Mouse (Mus musculus) mature B cell (primary cell): ENCODE data around the gene Alcam.

Experiments used
- in situ Hi-C: fragments of 300-500 bp; cut with MboI; formaldehyde crosslinking; loops from 2 replicates; pipeline ENCODE4 v1.14.3; 2019

The Alcam gene

DNA sequence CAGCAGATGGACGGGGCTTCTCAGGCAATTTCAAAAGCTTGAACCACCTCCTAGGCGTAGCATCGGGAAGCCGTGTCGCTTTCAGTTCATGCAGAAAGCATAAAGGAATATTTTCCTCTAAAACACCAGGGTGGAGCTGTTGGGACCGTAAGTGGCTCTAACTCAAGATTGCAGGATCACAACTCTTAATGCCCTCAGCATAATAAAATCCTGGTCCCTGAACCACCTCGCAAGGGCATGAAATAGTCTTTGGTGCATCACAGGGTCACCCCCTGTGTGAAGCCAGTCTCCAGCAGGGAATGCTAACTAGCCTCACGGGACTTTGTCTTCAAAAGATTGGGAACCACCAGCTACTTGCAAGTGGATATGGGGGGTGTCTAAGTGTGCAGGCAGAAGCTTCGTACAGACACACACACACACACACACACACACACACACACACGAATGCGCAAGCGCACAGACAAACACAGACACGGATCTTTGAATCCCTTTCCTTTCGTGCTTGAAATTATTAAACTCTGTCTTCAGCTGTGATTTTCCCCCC is at the start of gene Alcam:
Gene Alcam, minus strand, starts transcription at position 104 of the 544 bp plus-strand sequence.
- in situ Hi-C loops, result no loop called here

DNA sequence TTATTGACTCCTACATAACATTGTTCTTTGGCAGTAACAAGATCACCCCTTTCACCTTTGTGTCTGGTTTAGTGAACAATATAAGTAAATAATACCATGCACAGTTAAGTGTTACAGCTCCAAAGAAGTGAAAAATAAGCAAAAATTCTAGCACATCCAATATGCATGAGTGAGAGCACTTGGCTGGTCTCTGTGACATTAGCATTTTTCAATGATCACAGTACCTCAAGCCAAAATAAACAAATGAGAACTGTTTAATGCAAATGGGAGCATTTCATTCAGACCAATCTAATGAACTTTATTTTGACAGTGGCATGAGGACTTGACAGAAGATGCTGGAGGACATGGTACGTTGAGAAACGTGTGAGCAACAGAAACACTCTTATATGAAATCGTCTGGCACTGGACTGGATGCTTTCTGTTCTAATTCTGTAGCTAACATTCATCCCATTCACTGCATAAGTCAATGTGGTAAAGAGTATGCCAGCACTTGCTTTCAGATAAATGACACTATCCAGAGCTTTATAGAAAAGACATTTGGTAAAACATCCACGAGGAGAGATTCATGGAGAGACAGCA is 45.0 kb upstream of the Alcam start:
- in situ Hi-C loops, result no loop called here

DNA sequence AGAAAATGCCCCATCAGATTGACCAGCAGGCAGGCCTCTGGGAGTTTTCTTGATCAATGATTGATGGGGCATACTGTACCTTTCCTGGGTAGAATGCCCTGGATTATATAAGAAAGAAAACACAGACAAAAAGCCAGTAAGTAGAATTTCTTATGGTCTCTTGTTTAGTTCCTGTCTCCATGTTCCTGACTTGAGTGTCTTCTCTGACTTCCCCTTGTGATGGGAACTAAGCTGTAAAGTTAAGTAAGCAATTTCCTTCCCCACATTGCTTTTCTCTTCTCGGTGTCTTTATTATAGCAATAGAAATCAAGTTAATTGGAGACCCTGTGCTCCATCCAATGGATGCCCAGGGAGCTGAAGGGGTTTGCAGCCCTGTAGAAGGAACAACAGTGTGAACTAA is 36.7 kb upstream of the Alcam start:
- in situ Hi-C loops, result no loop called here

DNA sequence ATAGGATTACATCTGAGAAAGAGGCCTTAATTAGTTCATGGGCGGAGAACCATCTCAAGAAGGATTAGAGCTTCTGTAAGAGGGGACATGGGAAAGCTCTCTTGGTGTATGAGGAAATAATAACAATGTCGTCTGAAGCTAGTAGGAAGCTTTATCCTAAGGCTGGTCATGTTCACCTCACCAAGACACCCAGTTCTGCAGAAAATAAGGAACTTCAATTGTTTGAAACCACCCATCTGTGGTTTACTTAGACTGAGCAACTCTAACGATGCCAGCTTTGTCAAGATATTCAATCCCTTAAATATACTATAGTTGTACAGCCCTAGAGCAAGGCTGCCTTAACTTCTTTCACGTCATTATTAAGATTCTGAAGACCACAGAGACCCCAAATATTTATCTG is 20.4 kb upstream of the Alcam start:
- in situ Hi-C loops, result no loop called here

DNA sequence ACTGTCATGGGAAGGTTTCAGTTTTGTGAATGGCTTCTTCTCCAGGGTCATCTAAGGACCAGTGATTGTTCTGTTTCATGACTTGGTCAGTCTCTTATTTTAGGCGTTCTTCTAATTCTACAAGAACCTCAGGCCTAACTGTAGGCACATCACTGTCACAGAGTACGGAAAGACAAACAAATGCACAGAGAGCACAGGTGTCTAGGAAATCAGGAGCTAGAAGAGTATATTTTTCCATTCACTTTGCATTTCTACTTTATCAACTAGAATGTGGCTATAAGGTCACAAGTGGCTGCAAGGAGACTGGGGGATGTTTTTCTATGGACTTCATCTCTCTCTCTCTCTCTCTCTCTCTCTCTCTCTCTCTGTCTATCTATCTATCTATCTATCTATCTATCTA is 19.2 kb upstream of the Alcam start:
- in situ Hi-C loops, result no loop called here

DNA sequence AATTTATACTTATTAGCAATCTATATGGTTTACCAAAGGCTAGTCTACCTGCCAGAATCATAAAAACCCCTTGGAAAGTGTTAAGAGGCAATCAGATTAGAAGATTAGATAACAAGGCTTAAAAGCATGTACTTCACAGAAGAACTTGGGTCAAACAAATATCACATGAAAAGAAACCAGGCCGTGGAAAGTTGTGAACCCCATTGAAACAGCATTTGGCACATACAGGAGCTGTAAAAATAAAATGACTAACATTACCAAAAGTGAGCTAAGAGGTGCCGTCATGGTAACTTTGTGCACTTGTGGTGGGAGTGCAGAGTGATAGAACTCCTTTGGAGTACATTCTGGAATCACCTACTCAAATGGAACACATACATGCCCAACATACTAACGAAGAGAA is 18.8 kb upstream of the Alcam start:
- in situ Hi-C loops, result no loop called here

DNA sequence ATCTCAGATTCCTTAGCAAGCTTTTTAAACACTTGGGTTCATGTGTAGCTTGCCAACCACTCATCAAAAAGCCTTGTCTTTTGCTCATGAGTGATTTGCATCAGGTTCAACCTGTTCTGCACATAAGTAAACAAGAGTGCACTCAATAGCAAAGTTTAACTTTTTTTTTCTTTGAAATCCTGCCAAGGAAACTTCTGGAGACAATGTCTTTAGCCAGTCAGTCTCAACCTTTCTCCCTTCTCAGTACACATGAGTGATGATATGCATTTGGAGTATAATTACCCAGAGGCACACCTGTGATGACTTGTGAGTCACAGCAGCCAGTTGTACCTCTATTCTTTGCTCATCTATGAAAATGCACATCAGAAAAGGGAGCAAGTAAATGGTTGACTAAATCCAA is 18.2 kb upstream of the Alcam start:
- in situ Hi-C loops, result no loop called here

DNA sequence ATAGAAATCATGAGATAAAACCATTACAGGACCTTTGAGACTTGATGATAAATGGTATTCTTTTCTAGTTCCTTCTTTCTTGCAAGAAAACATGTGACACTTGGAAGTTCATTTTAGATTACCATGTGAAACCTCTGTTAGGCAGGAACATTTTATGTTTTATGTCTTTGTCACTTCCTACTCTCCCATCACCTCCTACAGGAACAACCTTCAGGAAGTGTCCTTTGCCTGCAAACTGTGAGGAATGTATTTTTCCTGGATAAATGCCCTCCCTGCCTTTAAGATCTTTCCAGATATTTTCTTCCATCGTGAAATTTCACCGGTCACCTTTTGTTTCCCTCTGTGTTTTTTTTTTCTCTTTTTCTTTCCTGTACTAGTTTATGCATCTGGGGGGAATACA is 17.0 kb upstream of the Alcam start:
- in situ Hi-C loops, result no loop called here

DNA sequence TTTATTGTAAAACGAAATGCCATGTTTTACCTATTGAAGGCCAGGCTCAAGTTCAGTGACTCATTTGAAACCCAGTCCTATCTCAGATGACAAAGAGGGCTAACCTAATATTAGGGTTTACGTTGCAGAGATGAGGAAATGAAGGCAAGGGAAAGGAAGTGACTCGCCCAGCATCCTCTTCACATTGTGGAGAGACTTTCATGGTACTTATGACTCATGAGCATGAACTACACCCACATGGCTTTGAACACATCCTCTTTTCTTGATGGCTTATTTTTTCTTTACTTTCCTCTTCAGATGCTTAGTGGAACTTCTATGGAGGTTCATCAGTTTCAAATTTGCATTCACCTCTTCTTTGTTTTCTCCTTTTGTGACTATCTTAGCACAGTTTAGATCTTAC is 16.4 kb upstream of the Alcam start:
- in situ Hi-C loops, result no loop called here

DNA sequence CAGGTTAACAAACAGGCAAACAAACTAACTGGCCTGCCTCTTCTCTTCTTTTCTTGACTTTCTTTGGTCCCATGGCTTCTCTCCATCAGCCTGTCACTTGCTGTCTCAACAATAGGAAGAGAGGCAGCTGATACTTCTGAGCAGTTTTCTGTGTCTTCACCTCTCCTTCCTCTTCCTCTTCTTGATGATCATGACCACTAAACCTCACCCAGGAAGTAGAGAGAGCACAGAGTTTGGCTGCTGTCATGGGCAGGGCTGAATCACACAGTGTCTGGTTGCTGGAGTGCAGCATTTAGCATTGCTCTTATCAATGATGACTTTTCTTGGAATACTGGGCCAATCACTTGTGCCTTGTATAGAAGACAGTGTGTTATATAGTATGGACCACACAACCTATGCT is 14.6 kb upstream of the Alcam start:
- in situ Hi-C loops, result no loop called here

DNA sequence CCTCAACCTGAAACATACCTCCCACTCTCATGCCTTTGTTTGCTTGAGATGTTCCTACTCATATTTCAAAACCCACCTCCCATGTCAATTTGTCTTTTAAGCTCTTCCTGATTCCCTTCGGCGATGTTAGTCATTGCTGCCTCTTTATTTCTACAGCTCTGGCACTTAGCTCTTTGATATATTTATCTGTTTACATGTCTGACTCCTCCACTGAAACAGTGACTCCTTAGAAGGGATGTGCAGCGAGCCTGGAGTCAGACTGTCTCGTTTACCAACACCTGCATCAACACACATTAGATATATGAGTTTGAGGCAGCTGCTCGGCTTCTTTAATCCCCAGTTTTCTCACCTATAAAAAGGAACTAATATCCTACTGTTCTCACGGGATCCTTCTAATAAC is 12.9 kb upstream of the Alcam start:
- in situ Hi-C loops, result no loop called here

DNA sequence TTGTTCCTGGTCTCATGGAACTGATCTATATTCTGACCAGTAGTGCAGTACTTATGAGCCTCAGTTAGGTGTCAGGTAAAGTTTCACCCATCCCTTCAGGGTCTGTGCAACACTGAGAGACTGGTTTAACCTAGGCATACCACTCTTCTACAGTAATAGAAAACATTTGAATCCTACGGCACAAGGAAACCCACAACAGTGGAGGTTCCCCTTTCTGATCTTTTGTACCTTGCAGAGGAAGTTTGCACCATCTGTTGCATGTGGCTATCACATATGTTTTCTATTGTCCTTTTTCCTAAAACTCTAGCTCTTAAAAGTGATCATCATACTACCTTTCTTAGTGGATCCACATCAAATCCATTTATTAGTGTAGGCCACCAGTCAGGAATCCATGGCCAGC is 10.7 kb upstream of the Alcam start:
- in situ Hi-C loops, result no loop called here

DNA sequence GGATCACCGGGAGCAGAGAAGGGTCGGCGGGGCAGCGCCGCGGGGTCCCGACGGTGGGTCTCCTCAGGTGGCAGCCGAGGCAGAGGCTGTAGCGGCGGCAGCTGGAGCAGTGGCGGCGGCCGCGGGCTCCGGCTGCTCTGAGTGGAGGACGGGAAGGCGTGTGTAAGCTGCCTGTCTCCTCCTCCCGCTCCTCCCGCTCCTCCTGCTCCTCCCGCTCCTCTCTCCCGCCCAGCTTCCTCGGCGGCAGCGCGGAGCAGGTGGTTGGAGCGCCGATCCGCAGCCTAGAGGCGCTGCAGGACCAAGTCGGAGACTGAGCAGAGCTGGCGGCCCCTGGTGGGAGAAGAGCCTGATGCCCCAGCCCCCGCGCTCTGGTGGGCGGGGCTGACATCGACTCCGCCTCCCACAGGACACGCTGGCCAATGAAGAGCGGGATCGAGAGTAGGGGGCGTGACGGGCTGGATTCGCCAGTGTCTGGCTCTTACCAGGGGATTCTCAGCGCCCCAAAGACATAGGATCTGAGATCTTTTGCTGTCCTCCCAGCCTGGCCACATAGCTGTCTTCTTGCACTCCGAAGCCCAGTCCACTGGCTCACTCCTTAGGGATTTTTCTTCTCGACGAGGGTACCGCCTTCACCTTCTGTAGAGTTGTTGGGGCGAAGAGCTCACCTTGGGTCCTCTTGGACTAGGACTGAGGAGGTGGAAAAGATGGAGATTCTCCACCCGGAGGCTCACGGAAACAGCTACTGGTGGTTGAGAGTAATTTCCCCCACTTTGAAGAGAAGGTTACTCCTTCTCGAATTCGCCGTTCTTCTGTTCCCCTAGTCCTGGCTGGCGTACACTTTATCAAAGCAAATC is 785 bp downstream of the Alcam start:
- in situ Hi-C loops, result no loop called here

DNA sequence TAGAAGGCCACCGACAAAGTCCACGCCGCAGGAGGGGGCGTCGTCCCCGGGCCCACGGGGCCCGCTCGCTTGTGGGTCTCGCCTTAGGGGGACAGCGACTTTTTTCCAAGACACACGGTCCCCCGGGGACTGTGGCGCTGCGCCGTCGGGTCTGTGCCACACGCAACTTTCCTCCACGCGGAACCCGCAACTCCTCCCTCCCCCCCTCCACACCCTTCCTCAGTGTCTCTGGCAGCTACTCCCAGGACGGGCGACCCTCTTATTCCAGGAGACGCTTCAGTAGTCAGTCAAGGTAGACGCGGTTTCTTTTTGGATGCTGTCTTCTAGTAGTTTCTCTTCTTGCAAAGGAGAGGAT is 1.4 kb downstream of the Alcam start:
- in situ Hi-C loops, result no loop called here

DNA sequence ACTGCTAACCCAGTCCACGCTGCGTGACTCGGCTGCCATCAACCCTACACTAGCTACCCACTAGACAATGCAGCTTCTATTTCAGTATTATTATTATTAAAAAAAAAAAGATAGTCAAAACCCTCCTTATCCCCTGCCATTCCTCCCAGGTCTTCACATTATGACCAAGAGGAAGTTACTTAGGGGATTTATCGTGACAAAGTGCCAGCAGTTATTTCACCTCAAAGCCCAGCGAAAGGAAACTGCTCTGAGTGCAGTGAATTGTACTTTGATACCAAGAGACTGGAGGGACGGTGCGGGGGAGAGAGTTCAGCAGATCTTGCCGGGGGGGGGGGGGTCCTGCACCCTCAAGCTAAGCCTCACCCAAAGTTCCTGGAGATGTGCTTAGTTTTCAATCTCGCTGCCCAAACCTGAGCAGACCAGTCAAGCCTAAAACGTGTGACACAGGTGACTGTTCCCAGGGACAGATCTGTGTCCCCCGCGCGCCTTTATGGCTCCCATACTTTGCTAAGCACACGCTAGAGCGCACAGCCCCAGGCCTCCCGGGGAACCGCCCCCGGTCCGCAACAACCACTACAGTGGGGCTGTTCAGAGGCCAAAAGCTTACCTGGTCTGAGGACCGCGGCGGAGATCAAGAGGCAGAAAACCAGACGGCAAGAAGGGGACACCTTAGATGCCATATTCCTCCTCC is 1.9 kb downstream of the Alcam start:
- in situ Hi-C loops, result no loop called here

DNA sequence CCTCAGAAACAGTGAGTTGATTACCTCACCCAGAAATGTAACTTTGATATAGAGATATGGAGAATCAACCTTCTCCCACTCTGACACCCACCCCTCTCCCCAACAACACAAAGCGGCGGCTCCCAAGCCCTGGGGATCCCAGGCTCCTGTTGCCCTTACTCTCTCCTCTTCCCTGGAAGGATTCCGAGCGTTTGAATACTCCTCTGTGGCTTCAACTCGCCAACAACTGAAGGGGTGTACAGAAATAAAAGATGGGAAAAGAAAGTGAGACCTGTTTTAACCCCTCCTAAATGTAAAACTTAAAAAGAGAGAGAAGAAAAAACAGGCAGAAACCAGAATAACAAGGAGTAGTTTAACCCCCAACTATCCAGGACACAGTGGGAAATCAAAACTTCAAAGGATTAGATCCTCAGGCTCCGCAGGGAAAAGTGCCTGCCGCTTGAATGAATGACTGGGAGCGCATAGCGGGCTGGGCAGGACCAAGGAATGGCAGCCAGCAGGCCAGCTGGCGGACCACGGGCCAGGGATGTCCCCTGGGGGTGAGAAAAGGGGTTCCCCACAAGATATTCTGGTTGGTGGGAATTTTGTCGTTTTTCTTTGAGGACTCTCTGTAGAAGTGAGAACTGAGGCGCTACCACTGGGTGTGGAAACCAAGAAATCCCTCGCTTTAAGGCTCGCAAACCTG is 2.6 kb downstream of the Alcam start:
- in situ Hi-C loops, result no loop called here

DNA sequence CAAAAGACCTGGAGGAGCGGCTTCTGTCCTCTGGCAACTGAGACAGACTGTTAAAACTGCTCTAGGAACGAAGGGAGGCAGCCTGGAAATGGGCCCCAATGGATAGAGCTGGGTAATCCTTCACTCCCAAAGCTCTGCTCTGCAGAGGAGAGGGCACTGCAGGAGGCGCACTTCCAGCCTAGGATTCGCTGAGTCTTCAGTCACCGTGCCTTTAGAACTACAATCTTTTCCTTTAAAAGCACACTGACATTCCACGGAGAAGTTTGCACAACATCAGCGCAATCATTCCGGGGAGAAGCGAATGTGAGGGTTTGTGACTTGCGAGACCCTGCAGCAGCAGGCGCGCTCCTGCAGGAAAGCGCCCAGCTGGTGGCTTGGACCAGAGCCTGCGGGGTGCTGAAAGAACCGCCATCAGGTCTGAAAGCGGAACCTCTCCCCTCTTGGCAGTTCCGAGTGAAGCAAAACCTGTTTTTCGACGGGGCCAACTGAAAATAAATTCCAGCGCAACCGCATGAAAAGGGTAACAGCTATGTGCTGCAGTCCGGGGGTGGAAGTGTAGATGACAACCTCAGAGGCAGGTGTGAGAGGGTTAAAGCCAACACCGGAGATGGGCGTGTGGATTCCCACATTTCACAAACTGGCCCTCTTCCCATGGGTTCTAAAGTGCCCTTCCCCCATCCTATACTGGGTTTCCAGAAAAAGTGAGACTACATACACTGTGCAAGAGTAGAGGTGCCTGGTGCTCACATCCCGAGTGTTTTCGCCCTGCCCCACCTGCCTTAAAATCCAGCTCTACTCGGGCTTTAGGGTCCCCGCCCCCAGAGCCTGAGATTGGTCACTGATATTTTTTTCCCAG is 3.4 kb downstream of the Alcam start:
- in situ Hi-C loops, result no loop called here

DNA sequence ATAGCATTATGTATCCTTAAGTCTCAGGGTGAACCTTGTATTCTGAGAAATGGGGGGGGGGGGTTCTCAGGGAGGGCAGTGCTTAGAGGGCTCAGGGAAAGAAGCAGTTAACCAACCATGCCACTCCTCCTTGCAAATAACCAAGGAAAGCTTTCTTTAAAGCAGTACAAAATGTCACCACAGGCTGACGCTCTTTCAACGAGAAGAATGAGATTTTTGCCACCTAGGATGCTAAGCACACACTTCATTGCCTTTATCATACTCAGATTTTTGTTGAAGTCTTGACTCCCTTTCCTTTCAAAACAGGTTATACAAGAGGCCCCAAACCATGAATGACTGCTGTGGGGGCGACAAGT is 4.0 kb downstream of the Alcam start:
- in situ Hi-C loops, result no loop called here

DNA sequence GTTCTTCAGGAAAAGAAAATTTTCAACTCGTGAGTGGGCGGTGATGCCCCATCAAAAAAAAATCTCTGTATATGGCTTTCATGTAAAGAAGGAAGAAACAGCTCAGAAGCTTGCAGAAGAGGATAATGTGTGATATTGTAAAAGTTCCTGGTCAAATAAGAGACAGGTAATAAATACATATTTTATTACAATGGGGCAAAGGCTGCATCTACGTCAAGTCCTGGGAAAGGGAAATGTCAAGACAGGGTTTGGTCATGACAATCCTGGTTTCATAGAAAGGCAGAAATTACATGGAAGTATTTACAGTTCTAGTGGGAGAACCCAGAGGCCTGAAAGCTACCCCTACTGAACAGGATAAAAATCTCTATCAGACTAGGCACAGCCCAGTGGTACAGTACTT is 7.9 kb downstream of the Alcam start:
- in situ Hi-C loops, result no loop called here

DNA sequence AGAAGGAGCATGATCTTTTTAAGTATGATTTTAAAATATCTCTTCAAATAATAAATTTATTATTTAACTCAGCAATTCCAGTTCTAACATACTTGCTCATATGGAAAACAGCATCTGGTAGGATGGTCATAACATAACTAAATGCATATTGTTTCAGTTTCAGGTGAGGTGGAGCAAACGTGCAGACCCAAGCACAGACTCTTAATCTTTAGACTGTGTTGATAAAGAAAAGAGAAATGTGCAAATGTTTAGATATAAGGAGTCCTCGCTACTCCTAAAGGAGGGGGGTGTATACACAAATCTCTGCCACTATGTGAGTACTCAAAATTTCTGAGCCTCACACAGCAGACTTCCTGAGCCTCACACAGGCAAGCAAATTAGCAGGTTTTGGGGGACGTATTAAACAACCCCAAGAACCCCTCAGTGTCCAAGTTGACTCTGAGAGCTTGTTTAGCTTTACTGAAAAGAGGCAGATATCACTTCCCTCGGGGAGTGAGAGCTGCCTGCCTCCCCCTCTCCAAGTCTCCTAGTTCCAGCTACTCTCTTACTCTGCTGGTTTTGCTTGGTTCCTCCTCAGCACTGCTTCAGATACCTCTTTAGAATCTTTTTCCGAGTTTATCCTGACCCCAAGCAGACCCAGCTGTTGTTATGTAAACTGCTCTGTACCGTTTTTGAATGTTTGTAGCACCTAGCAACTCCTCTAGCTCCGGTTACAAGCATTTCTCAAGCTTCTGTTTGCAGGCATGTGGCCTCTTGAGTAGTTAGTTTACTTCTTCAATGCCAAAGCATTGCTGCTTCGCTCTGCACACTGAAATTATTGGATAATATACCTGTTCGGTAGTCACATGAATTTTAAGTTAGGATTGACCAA is 10.0 kb downstream of the Alcam start:
- in situ Hi-C loops, result no loop called here

DNA sequence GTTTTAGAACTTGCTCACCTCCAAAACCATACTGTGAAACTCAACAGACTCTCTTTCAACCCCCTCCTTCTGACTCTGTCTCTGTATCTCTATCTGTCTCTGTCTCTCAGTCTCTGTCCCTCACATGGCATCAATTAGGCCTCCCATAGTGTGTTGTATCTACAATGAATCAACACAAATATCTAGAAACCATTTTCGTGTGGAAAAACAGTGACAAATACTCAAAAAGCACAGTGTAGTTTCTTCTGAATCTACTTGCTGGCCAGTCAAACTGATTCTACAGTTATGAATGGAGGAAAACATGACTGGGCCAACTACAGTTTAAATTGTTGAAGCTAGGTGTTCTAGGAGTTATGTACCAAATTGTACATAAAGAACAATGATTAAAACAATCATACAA is 10.8 kb downstream of the Alcam start:
- in situ Hi-C loops, result no loop called here
